Mouse (Mus musculus): ENCODE data around the gene Blcap.

DNA sequence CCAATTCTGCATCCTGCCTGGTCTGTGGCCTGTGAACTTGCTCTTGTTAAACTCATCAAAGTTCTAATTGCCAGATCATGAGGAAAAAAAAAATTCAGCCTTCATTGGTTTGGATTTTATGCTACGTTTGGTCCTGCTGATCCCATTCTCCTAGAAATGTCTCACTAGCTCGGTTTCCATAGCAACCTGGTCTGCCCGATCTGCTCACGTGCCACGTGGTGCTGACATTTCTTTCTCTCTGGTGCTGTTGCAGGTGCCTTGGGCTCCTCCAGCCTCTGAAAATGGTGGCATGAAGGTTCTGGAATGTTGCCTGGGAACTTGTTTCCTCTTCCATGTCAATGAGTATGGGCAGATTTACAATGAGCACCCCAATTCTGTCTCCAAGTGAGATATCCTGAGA, 50.6 kb downstream of the Blcap start:
- TF ChIP-seq CTCF (IDR thresholded peaks at IDR 0.05; ENCODE audit: control insufficient read depth, insufficient read depth, insufficient replicate concordance, low read depth, low read length) (no peak), POLR2A (IDR thresholded peaks at IDR 0.05; ENCODE audit: control insufficient read depth, low read depth, low read length) (no peak)

All from testis, adult 2 months (tissue).